Mouse (Mus musculus) mature B cell (primary cell): ENCODE measurements around the gene C130074G19Rik.

Experiments used
- in situ Hi-C: fragments of 300-500 bp; cut with MboI; formaldehyde crosslinking; loops from 2 replicates; pipeline ENCODE4 v1.14.3; 2019

Gene C130074G19Rik

DNA sequence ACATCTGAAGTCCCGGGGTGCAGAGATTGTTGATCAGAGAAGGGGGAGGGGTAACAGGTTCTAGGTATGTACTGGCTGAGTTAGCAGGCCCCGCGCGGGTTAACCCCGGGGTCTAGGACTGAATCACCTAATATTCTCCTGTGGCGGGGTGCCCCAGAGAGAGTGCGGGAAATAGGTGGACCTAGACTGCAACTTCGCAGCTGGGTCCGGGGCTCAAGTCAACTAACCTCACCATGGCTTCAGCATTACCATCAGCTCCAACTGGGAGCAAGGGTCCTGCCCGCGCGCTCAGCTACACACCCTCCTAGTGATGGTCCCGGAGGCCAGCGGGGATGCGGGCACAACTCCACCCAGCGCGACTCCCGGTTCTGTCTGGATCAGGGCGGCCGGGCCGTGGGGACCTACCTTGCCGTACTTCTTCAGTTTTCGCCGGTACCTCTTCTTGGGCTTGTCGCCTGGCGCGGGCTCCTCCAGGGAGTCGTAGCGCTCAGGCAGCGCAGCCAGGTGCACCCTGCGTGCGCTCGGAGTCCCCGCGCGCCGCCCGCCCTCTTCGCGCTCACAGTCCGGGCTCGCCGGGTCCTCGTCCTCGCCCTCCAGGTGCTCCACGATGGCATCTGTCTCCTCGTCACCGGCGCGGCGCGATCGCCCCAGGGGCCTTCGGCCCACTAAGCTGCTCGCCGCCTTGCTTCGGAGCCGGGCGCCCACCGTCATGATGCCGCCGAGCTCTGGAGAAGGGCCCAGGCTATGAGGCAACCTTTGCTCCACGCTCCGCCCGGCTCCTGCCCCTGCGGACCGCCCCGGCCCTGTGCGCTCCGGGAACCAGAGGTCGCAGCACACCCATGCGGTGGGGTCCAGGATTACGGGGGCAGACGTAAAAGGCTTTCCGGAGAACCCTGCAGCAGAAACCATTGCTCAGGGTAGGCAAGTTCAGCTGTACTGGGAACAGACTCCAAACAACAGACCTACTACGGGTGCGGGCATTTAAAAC is at the start of gene C130074G19Rik:
Gene C130074G19Rik, minus strand, starts transcription at position 938 of the 988 bp plus-strand sequence.
- in situ Hi-C loops: no loop called here

DNA sequence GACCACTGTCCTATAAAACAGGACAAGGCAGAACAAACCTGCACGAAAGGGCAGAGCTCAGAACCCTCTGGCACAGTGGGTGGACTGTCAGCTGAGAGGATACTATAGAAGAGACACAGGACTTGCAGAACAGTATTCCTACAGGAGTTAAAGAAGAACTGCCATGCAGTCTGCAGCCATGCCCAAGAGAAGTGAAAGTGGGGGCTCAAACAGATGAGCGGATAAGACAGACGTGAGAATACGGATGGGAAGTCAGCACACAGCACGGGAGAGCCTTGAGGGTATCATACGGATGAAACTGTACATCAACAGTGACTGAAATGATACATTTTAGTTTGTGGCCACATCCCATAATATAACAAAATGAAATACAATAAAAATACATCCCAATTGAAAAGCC is 48.1 kb upstream of the C130074G19Rik start:
- in situ Hi-C loops: no loop called here

DNA sequence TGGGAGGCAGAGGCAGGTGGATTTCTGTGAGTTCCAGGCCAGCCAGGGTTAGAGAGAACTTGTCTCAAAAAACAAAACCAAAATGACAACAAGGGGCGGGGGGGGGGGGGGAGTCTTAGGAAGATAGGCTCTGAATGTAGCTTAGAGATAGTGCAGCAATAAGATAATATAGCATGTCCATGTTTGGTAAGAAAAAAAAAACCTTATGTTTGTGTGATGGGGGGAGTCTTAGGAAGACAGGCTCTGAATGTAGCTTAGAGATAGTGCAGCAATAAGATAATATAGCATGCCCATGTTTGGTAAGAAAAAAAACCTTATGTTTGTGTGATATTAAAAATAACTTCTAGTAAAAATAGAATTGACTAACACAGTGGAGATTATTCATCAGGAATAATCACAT is 45.4 kb upstream of the C130074G19Rik start:
- in situ Hi-C loops: no loop called here

DNA sequence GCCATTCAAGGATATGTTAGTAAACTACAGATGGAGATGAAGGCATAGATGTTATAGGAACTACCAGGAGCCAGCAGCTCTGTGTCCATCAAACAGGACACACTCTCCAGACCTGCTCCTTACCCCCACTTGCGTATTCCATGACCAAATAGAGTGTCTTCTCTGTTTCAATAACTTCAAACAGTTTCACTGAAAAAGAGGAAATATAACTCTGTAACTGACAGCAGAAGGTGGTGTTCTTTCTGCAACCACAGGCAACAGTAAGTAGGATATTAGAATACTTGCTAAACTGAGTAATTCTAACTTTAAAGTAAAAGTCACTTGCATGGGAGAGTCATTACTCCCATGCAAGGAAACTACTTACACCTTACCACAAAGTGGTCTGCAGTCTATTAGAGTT is 44.9 kb upstream of the C130074G19Rik start:
- in situ Hi-C loops: no loop called here

DNA sequence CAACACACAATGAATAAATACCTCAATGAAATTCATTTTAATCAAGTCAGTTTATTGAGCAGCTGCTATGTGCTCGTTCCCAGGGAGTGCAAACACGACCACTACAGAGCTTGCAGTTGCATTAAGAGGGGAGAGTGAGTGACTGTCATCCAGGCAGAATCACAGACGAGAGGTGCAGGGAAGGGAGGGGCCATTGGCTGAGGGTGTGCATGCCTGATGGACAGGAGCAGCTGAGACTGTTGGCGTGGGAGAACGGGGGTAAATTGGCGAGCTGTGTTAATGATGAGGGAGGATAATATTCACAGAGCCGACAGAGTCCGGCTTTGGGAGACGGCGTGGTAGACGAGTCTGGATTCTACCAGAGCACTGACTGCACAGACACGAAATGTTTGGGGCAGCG is 39.8 kb upstream of the C130074G19Rik start:
- in situ Hi-C loops: no loop called here

DNA sequence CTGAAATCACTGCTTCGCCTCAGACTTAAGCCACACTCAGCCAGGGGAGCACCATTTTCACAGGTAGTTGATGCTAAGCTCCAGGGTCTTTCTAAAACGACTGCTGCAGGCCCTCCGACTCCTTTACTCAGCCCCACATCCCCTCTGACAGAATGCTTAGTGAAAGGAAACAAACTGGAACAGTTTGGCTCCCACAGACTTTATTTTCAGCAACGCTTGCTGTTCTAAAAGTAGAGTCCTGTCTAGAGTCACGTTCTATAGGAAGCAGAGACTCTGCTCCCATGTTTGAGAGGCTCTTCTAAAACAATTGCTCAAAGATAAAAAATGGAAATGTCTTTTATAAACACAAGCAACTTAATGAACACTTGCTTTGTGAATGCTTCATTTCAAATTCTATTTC is 37.0 kb upstream of the C130074G19Rik start:
- in situ Hi-C loops: no loop called here

DNA sequence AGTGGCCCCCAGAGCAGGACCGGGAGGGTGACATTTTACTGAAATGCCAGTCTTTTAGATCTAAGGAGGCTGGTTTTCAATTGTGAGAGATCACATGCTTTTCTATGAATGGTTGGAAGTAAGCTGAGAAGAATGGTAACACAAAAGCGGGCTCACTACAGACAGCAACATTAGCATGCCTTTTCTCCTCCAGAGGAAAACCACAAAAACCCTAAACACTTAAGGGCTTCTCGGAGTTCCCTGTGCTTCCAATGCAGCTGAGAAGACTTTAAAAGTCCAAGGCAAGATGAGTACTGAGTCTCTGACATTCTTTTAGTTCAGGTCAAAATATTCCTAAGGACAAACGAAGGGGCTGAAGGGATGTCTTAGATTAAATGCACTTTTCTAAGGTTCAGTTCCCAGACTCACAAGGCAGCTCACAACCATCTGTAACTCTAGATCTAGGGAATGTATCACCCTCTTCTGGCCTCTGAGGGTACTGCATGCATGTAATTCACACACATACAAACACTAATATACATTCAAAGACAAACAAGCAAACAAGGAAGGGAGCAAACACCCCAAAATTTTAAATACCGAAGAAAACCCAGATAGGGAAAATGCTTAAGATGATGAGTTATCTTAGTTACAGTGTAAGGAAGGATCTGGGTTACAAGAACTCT is 35.3 kb upstream of the C130074G19Rik start:
- in situ Hi-C loops: no loop called here

DNA sequence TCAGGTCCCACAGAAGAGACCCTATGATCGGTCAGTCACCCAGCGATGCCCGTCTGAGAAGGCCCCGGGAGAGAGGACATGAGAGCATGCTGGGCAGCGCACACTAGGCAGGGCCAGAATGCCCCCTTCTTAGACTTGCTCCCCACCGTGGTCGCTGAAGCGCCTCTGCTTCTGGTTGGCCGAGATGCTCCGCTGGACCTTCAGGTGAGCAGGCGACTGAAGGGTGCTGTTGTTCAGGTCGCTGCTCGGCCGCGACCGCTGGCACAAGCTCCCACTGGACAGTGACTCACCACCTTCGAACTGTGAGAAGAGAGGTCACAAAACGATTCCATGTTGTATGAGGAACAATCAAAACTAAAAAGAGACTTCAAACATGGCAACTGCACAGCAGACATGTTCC is 29.3 kb upstream of the C130074G19Rik start:
- in situ Hi-C loops: no loop called here

DNA sequence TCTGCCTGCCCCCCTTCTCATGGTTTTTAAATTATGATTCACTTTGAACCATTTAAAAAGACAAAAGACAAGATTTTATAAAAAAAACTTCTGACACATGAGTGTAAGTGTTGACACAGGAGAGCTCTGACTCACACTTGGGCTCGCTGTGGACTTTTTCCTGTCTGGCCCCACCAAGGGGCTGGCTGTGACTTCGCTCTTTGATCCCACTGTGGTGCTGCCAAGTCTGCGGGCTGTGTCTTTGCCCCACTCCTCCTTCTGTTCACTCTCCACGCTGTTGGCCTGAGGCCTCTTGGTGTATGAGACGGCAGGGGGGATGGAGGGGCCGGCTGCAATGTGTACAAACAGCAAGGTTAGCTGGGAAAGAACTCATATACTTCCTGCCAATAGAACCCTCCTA is 28.8 kb upstream of the C130074G19Rik start:
- in situ Hi-C loops: no loop called here

DNA sequence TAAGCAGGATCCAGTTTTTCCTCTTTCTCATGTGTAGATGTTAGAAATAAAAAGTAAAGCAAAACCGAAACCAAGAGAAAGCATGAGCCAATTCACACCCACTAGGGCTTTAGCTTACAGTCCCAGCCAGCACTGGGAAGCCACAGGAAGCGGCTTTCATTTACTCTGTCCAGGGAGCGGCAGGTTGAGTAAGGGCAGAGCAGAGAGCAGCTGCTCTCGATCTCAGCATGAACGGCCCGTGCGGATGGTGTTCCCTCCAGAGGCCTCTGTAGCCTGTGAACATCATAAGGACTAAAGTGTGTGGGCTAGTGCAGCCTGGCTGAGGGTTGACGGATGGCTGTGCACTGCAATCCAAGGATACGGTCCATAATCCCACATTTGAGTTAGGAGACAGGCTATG is 25.5 kb upstream of the C130074G19Rik start:
- in situ Hi-C loops: no loop called here

DNA sequence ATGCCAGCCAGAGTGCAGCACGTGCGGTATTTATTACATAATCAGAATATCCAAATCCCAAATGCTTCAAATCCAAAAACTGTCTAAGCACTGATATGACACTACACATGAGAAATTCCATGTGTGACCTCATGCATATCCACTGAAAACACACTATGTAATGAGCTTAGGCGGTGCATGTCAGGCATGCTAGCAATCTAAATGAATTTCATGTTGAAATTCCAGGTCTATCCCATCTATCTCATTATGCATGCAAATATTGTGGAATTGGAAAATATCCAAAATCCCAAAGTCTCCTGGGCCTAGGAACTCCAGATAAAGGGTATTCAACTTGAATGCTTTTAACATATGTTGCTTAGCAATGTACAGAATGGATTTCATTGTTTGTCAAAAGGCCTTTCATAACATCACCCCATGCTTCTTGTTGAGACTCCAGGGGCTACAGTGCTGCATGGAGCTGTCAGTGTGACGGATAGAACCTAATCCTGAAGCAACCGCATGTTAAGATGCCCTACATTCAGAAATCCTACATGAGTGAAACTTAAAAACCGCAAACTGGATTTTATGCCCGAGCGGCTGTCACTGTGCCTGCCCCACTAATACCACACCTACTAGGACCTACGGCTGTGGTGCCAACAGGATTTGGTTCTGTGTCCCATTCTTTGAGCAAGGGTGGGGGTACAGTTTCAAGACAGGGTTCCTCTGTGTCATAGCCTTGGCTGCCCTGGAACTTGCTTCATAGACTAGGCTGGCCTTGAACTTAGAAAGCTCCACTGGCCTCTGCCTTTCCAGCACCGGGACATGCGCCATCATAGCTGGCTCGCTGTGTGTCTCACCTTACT is 23.1 kb upstream of the C130074G19Rik start:
- in situ Hi-C loops: no loop called here

DNA sequence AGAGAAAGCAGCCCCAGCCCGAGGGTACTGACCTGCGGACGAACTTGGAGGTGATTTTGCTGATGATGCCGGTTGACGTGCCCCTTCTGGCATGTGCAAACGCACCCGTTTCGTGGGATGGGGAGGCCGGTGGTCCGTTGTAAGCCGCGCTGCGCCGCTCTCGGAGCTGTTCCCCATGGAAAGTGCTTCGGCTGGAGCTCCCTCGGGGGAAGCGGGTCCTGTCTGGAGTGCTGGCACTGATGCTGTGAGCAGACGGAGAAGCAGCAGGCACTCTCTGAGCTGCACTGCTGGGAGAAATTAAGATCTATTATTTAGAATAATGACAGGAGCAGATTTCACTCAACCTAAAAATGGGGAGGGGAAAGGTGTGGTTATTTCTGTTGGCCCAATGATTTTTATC is 22.4 kb upstream of the C130074G19Rik start:
- in situ Hi-C loops: no loop called here

DNA sequence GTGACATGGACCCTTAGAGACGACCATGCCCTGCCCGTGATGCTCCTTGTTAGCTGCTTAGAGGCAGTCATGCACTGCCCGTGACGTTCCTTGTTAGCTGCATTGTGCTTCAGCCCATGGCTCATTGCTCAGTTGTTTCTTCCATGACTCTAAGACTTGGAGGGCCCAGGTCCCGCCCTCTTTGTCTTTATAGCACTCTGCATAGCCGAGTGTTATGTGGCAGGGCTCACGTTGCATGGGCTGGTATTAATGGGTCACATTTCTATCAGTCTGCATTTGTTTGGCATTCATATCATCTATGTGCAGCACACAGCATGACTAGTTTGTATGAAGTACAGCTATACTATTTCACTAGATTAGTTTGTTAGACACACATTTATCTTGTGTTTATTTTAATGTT is 20.7 kb upstream of the C130074G19Rik start:
- in situ Hi-C loops: no loop called here

DNA sequence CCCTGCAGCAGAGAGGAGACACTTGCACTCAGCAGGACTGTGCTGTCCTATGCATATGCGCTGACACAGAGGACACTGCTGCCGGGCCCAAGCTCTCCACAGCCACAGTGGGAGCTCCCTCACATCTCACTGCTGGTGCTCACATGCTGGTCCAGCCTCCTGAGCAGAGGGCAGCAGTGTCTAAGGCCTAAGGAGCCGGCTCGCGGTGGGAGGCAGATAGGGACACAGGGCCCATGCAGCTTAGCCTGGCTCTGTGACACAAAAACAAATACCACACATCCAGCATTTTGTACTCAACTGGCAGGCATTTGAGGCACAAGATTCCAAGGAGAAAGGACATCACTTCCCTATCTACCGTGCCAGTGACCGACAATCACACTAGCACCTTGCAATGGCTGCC is 19.9 kb upstream of the C130074G19Rik start:
- in situ Hi-C loops: no loop called here

DNA sequence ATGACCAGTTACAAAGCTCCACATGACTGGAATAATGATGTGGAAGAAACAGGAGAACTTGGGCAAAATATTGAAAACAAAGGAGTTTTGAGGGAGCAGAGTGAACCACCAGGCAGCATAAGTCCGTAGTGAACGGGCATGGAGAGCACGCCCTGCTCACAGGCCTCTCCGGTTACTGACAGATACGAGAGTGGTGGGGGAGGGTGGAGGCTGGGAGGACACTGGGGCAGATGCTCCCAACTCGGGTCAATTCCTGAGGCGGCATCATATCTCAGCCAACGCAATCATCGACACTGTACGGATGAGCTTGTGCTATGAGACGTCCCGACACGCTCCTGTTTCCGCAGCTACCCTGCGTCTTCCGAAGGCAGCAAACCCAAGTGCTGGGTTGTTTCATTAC is 14.3 kb upstream of the C130074G19Rik start:
- in situ Hi-C loops: no loop called here

DNA sequence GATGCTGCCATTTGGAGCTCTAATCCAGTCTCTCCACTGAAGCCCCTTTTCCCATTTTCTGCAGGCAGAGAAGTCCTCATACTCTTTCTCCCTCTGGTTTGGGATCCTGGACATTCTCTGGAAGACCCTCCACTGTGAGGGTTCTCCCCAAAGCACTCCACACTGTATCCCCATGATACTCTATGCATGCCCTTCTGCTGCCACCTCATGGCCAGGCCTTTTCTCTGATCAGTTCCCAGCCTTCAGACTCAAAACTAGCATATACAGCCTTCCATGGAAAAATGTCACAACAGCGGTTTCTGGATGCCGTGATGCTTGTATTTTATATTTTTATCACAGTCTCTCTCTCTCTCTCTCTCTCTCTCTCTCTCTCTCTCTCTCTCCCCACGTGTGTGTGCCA is 9.0 kb upstream of the C130074G19Rik start:
- in situ Hi-C loops: no loop called here

DNA sequence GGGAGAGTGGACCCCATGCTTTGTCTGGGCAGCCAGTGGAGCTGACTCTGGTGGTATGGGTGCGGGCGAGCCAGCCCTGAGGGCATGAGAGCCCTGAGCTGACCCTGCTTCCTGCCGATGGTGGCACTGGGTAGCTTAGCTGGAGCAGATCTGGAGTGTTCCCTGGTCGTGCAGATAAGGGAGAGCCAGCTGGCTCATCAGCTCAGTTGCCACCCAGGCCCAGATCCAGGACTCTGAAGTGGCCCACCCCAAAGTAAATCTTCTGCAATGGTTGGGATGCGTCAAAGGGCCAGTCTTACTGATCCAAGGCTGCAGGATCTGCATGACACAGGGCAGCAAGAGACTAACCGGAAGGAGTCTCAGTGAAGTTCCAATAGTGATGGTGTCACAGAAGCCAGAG is 6.4 kb upstream of the C130074G19Rik start:
- in situ Hi-C loops: no loop called here

DNA sequence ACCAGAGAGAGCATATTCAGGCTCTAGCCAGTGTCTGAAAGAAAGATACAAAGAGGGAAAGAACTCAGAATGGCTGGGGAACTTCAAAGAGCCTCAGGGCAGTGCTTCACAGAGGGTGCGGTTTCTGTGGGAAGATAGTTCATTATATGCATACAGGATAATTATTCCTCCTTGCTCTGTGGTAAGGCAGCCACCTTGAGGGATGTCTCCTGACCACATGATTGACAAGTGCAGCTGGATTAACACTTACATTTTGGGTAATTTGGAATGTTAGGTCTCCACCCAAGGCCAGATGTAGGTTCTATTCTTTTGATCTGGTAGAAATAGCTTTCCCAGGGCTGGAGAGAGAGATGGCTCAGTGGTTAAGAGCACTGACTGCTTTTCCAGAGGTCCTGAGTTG is 3.1 kb upstream of the C130074G19Rik start:
- in situ Hi-C loops: no loop called here

DNA sequence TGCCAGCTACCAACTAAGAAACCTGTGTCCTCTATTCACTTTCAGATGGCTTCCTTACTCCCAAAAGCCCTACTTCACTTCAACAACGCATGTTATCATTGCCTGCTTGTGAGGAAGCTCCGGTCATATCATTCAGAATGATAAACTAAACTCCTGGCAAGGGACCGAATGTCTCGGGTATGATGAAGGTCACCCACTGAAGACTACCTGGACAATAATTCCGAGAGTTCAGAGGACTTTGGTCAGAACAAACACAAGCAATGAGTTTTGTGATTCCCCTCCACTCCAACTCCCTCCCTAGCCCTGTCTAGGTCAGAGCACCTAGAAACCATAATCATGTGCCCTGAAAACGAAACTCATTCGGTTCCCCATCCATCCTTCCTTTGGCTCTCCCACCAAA is 1.2 kb downstream of the C130074G19Rik start:
- in situ Hi-C loops: no loop called here

DNA sequence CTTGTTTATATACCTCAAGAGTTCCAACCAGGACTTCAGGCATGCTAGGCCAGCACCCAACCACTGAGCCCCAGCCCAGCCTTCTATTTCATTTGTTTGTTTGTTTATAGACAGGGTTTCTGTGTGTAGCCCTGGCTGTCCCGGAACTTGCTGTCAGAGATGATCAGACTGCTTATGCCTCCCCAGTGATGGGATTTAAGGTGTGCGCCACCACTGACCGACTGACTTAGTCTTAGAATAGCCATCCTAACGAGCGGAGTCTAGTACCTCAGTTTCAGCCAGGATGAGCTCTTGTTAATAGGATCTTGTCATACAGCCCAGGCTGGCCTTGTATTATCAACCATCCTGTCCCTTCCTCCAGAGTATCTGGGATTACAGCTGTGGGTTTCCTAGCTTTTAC is 1.8 kb downstream of the C130074G19Rik start:
- in situ Hi-C loops: no loop called here

DNA sequence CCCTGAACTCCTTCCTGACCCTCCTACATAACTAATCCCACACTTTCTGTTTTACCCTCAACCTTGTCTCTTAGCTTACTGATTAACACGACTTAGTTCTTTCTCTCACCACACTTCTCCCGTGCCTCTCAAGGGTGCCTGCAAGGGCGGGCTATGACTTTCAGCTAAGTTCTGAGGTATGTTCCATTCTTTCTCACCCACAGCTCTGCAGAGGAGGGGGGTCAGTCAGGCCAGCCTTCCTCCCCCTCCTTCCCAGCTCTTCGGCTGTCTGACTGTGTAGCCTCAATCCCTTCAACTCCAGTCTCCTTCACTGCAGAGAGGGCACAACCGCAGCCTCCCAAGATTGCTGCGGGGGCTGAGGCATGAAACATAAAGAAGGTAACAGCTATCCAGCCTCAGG is 4.2 kb downstream of the C130074G19Rik start:
- in situ Hi-C loops: no loop called here

DNA sequence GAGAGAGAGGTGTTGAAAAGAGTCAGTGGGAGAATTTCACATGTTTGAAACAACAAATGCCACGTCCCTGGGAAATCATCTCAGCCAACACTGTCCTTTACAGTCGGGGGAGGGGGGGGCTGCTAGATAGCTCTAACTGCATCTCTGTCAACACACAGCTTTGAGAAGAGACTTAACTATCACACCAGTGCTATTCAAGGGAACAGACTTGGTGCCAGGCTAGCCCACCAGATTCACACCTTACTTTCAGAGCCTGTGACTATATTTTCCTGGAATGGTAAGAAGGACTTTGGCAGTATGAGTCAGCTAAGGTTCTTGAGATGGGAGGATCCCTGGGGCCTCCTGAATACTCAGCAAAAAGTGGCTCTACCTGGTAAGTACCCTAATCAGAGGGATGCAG is 5.7 kb downstream of the C130074G19Rik start:
- in situ Hi-C loops: no loop called here
